Mouse (Mus musculus): ENCODE results near the gene Smyd3. TPM values are rescaled to one million over a fixed set of nuclear protein-coding genes. Genes with fewer than 3 reads are reported as not detected.

Gene Smyd3
- polyA plus RNA-seq, 1 experiment = 2.4 TPM

GRCm38 (mm10) chr1:178999876-179000528 lies 517.8 kb downstream of the Smyd3 start:
- no peaks in the 10 kb centered on the region for H3K27me3 ChIP-seq (ENCODE audit: control insufficient read depth, insufficient read depth, low read length)
- TF ChIP-seq POLR2A (IDR thresholded peaks at IDR 0.05; ENCODE audit: control insufficient read depth, low read depth, low read length) = no peak
- no peak for TF ChIP-seq CTCF (IDR thresholded peaks at IDR 0.05; ENCODE audit: control insufficient read depth, insufficient read depth, insufficient replicate concordance, low read depth, low read length)
- no peaks in the 10 kb centered on the region for H3K36me3 ChIP-seq (ENCODE audit: control insufficient read depth, insufficient read depth, low read length)
- H3K4me1 ChIP-seq (ENCODE audit: control insufficient read depth, insufficient read depth, low read length) = no peaks in the 10 kb centered on the region
- no peak overlapping the region for H3K4me3 ChIP-seq (ENCODE audit: control insufficient read depth, low read depth, low read length)
- H3K27ac ChIP-seq (ENCODE audit: control insufficient read depth, insufficient read depth, low read depth, low read length) = no peak overlapping the region

DNA sequence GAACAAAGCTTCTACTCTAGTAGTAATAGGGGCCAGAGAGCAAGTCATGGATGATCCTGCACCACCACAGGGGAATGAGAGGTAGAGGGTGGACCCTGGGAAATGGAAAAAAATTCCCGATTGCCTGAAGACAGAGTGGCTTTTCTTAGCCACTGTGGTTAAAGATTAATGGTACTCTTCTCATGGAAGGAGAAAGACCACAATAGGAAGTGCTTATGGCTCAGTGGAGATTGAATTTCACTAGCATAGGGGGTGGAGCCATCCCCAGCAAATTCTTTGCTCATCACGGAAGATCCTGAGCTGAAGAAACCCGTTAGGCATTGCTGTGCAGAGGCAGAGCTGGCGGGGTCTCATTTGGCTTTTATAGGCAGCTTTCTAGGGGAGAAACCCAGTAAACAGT lies 520.0 kb downstream of the Smyd3 start:
- Histone ChIP-seq H3K4me3 (ENCODE audit: control insufficient read depth, low read depth, low read length) (no peak overlapping the region), H3K27me3 (ENCODE audit: control insufficient read depth, insufficient read depth, low read length) (no peaks in the 10 kb centered on the region), H3K4me1 (ENCODE audit: control insufficient read depth, insufficient read depth, low read length) (no peaks in the 10 kb centered on the region), H3K27ac (ENCODE audit: control insufficient read depth, insufficient read depth, low read depth, low read length) (no peak overlapping the region), H3K36me3 (ENCODE audit: control insufficient read depth, insufficient read depth, low read length) (no peaks in the 10 kb centered on the region)
- TF ChIP-seq CTCF (IDR thresholded peaks at IDR 0.05; ENCODE audit: control insufficient read depth, insufficient read depth, insufficient replicate concordance, low read depth, low read length) = no peak

DNA sequence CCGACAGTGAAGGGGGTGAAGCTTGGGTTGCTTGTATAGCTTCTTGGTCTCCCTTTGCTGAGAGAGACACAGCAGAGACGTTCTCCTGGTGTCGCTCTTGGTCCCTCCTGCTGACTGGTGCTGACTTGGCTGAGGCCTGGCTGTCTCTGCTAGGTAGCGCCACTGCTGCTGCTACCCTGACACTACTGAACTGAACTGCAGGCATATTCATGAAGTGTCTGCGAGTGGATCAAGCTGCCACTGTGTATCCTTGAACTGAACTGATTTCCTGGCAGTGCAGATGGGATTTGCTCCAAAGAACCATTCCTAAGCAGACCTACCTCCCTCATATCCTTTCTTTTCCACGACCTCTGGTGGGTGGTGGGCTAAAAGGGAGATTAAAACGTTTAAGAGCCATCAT lies 523.6 kb downstream of the Smyd3 start:
- H3K4me1 ChIP-seq (ENCODE audit: control insufficient read depth, insufficient read depth, low read length) = no peaks in the 10 kb centered on the region
- no peak overlapping the region for H3K4me3 ChIP-seq (ENCODE audit: control insufficient read depth, low read depth, low read length)
- H3K36me3 ChIP-seq (ENCODE audit: control insufficient read depth, insufficient read depth, low read length) = no peaks in the 10 kb centered on the region
- TF ChIP-seq POLR2A (IDR thresholded peaks at IDR 0.05; ENCODE audit: control insufficient read depth, low read depth, low read length) (no peak), CTCF (IDR thresholded peaks at IDR 0.05; ENCODE audit: control insufficient read depth, insufficient read depth, insufficient replicate concordance, low read depth, low read length) (no peak)
- no peaks in the 10 kb centered on the region for H3K27me3 ChIP-seq (ENCODE audit: control insufficient read depth, insufficient read depth, low read length)
- H3K27ac ChIP-seq (ENCODE audit: control insufficient read depth, insufficient read depth, low read depth, low read length) = no peak overlapping the region

GRCm38 (mm10) chr1:178992503-178992902 lies 525.3 kb downstream of the Smyd3 start:
- Histone ChIP-seq H3K4me3 (ENCODE audit: control insufficient read depth, low read depth, low read length) (no peak overlapping the region), H3K36me3 (ENCODE audit: control insufficient read depth, insufficient read depth, low read length) (no peaks in the 10 kb centered on the region), H3K27me3 (ENCODE audit: control insufficient read depth, insufficient read depth, low read length) (no peaks in the 10 kb centered on the region), H3K27ac (ENCODE audit: control insufficient read depth, insufficient read depth, low read depth, low read length) (no peak overlapping the region), H3K4me1 (ENCODE audit: control insufficient read depth, insufficient read depth, low read length) (no peaks in the 10 kb centered on the region)
- TF ChIP-seq CTCF (IDR thresholded peaks at IDR 0.05; ENCODE audit: control insufficient read depth, insufficient read depth, insufficient replicate concordance, low read depth, low read length) (no peak), POLR2A (IDR thresholded peaks at IDR 0.05; ENCODE audit: control insufficient read depth, low read depth, low read length) (no peak)

DNA sequence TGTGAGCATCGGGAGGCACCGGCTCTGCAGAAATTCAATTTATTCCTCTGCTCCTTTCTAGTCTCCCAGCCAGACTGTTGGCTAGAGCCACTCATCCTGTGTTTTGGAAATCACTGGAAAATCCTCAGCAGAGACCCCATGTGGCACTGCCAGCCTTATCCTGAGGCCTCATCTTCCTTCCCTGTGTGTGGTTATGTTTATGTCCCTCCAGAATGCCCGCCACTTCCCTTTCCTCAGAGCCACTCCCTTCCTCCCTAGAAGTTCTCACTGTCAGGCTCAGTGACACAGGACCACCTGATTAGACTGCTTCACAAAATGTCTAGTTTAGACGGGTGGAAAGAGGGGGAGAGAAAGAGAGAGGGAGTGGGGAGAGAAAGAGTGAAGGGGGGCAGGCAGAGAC lies 526.4 kb downstream of the Smyd3 start:
- no peaks in the 10 kb centered on the region for H3K4me1 ChIP-seq (ENCODE audit: control insufficient read depth, insufficient read depth, low read length)
- TF ChIP-seq POLR2A (IDR thresholded peaks at IDR 0.05; ENCODE audit: control insufficient read depth, low read depth, low read length) = no peak
- no peak for TF ChIP-seq CTCF (IDR thresholded peaks at IDR 0.05; ENCODE audit: control insufficient read depth, insufficient read depth, insufficient replicate concordance, low read depth, low read length)
- no peaks in the 10 kb centered on the region for H3K36me3 ChIP-seq (ENCODE audit: control insufficient read depth, insufficient read depth, low read length)
- no peak overlapping the region for H3K27ac ChIP-seq (ENCODE audit: control insufficient read depth, insufficient read depth, low read depth, low read length)
- H3K4me3 ChIP-seq (ENCODE audit: control insufficient read depth, low read depth, low read length) = no peak overlapping the region
- no peaks in the 10 kb centered on the region for H3K27me3 ChIP-seq (ENCODE audit: control insufficient read depth, insufficient read depth, low read length)

GRCm38 (mm10) chr1:178991045-178991444 lies 526.8 kb downstream of the Smyd3 start:
- Histone ChIP-seq H3K27me3 (ENCODE audit: control insufficient read depth, insufficient read depth, low read length) (no peaks in the 10 kb centered on the region), H3K4me3 (ENCODE audit: control insufficient read depth, low read depth, low read length) (no peak overlapping the region), H3K36me3 (ENCODE audit: control insufficient read depth, insufficient read depth, low read length) (no peaks in the 10 kb centered on the region), H3K27ac (ENCODE audit: control insufficient read depth, insufficient read depth, low read depth, low read length) (no peak overlapping the region), H3K4me1 (ENCODE audit: control insufficient read depth, insufficient read depth, low read length) (no peaks in the 10 kb centered on the region)
- TF ChIP-seq POLR2A (IDR thresholded peaks at IDR 0.05; ENCODE audit: control insufficient read depth, low read depth, low read length) (no peak), CTCF (IDR thresholded peaks at IDR 0.05; ENCODE audit: control insufficient read depth, insufficient read depth, insufficient replicate concordance, low read depth, low read length) (no peak)

- Histone ChIP-seq H3K27ac (ENCODE audit: control insufficient read depth, insufficient read depth, low read depth, low read length) (no peak overlapping the region), H3K36me3 (ENCODE audit: control insufficient read depth, insufficient read depth, low read length) (no peaks in the 10 kb centered on the region), H3K4me3 (ENCODE audit: control insufficient read depth, low read depth, low read length) (no peak overlapping the region), H3K4me1 (ENCODE audit: control insufficient read depth, insufficient read depth, low read length) (no peaks in the 10 kb centered on the region), H3K27me3 (ENCODE audit: control insufficient read depth, insufficient read depth, low read length) (no peaks in the 10 kb centered on the region)
- TF ChIP-seq POLR2A (IDR thresholded peaks at IDR 0.05; ENCODE audit: control insufficient read depth, low read depth, low read length) = no peak
Observed at GRCm38 (mm10) chr1:178989485-178989884, 528.4 kb downstream of the Smyd3 start.

GRCm38 (mm10) chr1:178988176-178988575 lies 529.7 kb downstream of the Smyd3 start:
- no peaks in the 10 kb centered on the region for H3K36me3 ChIP-seq (ENCODE audit: control insufficient read depth, insufficient read depth, low read length)
- no peak for TF ChIP-seq POLR2A (IDR thresholded peaks at IDR 0.05; ENCODE audit: control insufficient read depth, low read depth, low read length)
- TF ChIP-seq CTCF (IDR thresholded peaks at IDR 0.05; ENCODE audit: control insufficient read depth, insufficient read depth, insufficient replicate concordance, low read depth, low read length) = no peak
- no peak overlapping the region for H3K27ac ChIP-seq (ENCODE audit: control insufficient read depth, insufficient read depth, low read depth, low read length)
- no peak overlapping the region for H3K4me3 ChIP-seq (ENCODE audit: control insufficient read depth, low read depth, low read length)
- H3K4me1 ChIP-seq (ENCODE audit: control insufficient read depth, insufficient read depth, low read length) = no peaks in the 10 kb centered on the region
- H3K27me3 ChIP-seq (ENCODE audit: control insufficient read depth, insufficient read depth, low read length) = no peaks in the 10 kb centered on the region

Data from testis, adult 2 months (tissue).